Mouse (Mus musculus): ENCODE data around the gene Wnt5b.

Wnt5b gene

GRCm38 (mm10) chr6:119521931-119522391 lies 22.2 kb downstream of the Wnt5b start:
- DNase-seq (ENCODE audit: low spot score), result no peak

- no peak for DNase-seq (ENCODE audit: low spot score)
These were observed 22.7 kb downstream of the Wnt5b start for GRCm38 (mm10) chr6:119521482-119521900.

GRCm38 (mm10) chr6:119520731-119521130 lies 23.4 kb downstream of the Wnt5b start:
- no peak for DNase-seq (ENCODE audit: low spot score)

- no peak for DNase-seq (ENCODE audit: low spot score)
These were observed 30.1 kb downstream of the Wnt5b start for GRCm38 (mm10) chr6:119514085-119514484.

GRCm38 (mm10) chr6:119513452-119513851 lies 30.7 kb downstream of the Wnt5b start:
- DNase-seq (ENCODE audit: low spot score), result no peak

- no peak for DNase-seq (ENCODE audit: low spot score)
These were observed 31.4 kb downstream of the Wnt5b start for GRCm38 (mm10) chr6:119512701-119513100.

GRCm38 (mm10) chr6:119509437-119510037 lies 34.6 kb downstream of the Wnt5b start:
- DNase-seq (ENCODE audit: low spot score), result no peak

- no peak for DNase-seq (ENCODE audit: low spot score)
These were observed 35.3 kb downstream of the Wnt5b start for GRCm38 (mm10) chr6:119508634-119509375.

GRCm38 (mm10) chr6:119508221-119508620 lies 35.9 kb downstream of the Wnt5b start:
- no peak for DNase-seq (ENCODE audit: low spot score)

GRCm38 (mm10) chr6:119505525-119506225 lies 38.5 kb downstream of the Wnt5b start:
- no peak for DNase-seq (ENCODE audit: low spot score)

GRCm38 (mm10) chr6:119504756-119505155 lies 39.4 kb downstream of the Wnt5b start:
- DNase-seq (ENCODE audit: low spot score), result no peak

GRCm38 (mm10) chr6:119502031-119502430 lies 42.1 kb downstream of the Wnt5b start:
- no peak for DNase-seq (ENCODE audit: low spot score)

- DNase-seq (ENCODE audit: low spot score), result no peak
These were observed 44.1 kb downstream of the Wnt5b start for GRCm38 (mm10) chr6:119500086-119500485.

- no peak for DNase-seq (ENCODE audit: low spot score)
These were observed 44.9 kb downstream of the Wnt5b start for GRCm38 (mm10) chr6:119499271-119499670.

GRCm38 (mm10) chr6:119492630-119493014 lies 51.5 kb downstream of the Wnt5b start:
- DNase-seq (ENCODE audit: low spot score), result no peak

- no peak for DNase-seq (ENCODE audit: low spot score)
These were observed 52.0 kb downstream of the Wnt5b start for GRCm38 (mm10) chr6:119491997-119492629.

- no peak for DNase-seq (ENCODE audit: low spot score)
These were observed 53.1 kb downstream of the Wnt5b start for GRCm38 (mm10) chr6:119491006-119491405.

GRCm38 (mm10) chr6:119490549-119490948 lies 53.6 kb downstream of the Wnt5b start:
- DNase-seq (ENCODE audit: low spot score), result no peak

- no peak for DNase-seq (ENCODE audit: low spot score)
These were observed 54.4 kb downstream of the Wnt5b start for GRCm38 (mm10) chr6:119489765-119490164.

GRCm38 (mm10) chr6:119487619-119488018 lies 56.5 kb downstream of the Wnt5b start:
- DNase-seq (ENCODE audit: low spot score), result no peak

GRCm38 (mm10) chr6:119487085-119487458 lies 57.1 kb downstream of the Wnt5b start:
- no peak for DNase-seq (ENCODE audit: low spot score)

GRCm38 (mm10) chr6:119486381-119487084 lies 57.6 kb downstream of the Wnt5b start:
- no peak for DNase-seq (ENCODE audit: low spot score)

Measured in testis, postnatal 14 days (tissue).